In the genomic region with DNA sequence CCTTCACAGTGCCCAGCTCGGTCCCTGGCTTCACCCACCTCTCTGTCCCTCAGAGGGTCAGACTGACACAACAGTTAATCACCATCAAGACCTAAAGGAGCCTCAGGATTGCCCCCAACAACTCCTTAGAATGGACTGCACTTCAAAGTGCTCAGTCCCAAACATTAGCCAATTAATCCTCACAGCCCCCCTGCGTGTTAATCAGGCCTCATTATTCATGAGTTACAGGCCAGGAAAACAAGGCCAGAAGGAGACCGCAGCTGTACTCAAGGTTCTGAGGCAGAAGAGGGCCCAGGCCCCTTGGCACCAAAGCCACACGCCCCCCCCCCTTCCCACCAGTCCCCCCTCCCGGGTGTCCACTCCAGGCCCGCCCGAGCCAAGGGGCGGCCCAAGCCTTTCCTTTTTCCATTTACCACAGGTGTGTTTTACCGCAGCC, we compare ENCODE assay signal across 14 mouse cellular contexts.
DNase-seq lines count a peak whose midpoint lies in the region; ATAC-seq lines count a peak whose summit lies in the region.
"Had no signal": no experiment of that assay in that cellular context is flagged by ENCODE, and none has a peak within 500 bp of the region (broad histone marks: within the 10 kb centered on the region; RNA-seq: fewer than 3 reads in every experiment).

No protein-coding gene starts in this region.

- H3K27ac ChIP-seq in midbrain, embryonic 12.5 days (replicated peaks): no peak overlapping the region
- no peak overlapping the region for H3K27ac ChIP-seq in midbrain, embryonic 16.5 days (ENCODE audit: low read length)
- H3K27ac ChIP-seq in forebrain, embryonic 15.5 days (replicated peaks): no peak overlapping the region
- H3K27ac ChIP-seq in limb, embryonic 10.5 days: peak overlapping the region; percentile 75
- H3K27ac ChIP-seq: layer of hippocampus, adult 2 months; liver, embryonic 15.5 days had no signal

- H3K27me3 ChIP-seq in midbrain, embryonic 12.5 days: no peaks in the 10 kb centered on the region
- no peaks in the 10 kb centered on the region for H3K27me3 ChIP-seq in midbrain, embryonic 16.5 days (ENCODE audit: control insufficient read depth, insufficient read depth, low read depth, low read length)
- no peaks in the 10 kb centered on the region for H3K27me3 ChIP-seq in forebrain, embryonic 15.5 days
- no peaks in the 10 kb centered on the region for H3K27me3 ChIP-seq in limb, embryonic 10.5 days (ENCODE audit: low read depth, poor library complexity, severe bottlenecking)
- H3K27me3 ChIP-seq: CH12.LX; liver, embryonic 15.5 days; Patski had no signal

- H3K9ac ChIP-seq in midbrain, embryonic 12.5 days (replicated peaks): no peak overlapping the region
- H3K9ac ChIP-seq in midbrain, embryonic 16.5 days (ENCODE audit: low read depth, low read length): no peak overlapping the region
- H3K9ac ChIP-seq in forebrain, embryonic 15.5 days (replicated peaks): no peak overlapping the region
- H3K9ac ChIP-seq: liver, embryonic 15.5 days had no signal

- no peak overlapping the region for H3K4me3 ChIP-seq in midbrain, embryonic 12.5 days
- no peak overlapping the region for H3K4me3 ChIP-seq in midbrain, embryonic 16.5 days (ENCODE audit: low read depth, low read length)
- H3K4me3 ChIP-seq in forebrain, embryonic 15.5 days: no peak overlapping the region
- no peak overlapping the region for H3K4me3 ChIP-seq in limb, embryonic 10.5 days
- H3K4me3 ChIP-seq: layer of hippocampus, adult 2 months; liver, embryonic 15.5 days had no signal

- no peaks in the 10 kb centered on the region for H3K9me3 ChIP-seq in midbrain, embryonic 12.5 days
- H3K9me3 ChIP-seq in midbrain, embryonic 16.5 days (replicated peaks; ENCODE audit: control insufficient read depth, low read length, poor library complexity, severe bottlenecking): no peaks in the 10 kb centered on the region
- H3K9me3 ChIP-seq in forebrain, embryonic 15.5 days: no peaks in the 10 kb centered on the region
- H3K9me3 ChIP-seq in limb, embryonic 10.5 days (replicated peaks): no peaks in the 10 kb centered on the region
- H3K9me3 ChIP-seq: liver, embryonic 15.5 days had no signal

- ATAC-seq in midbrain, embryonic 12.5 days (ENCODE audit: low FRiP score, low read depth): peak; percentile 55; the same call in 1 of the 2 replicates
- ATAC-seq in midbrain, embryonic 16.5 days: no peak
- ATAC-seq in forebrain, embryonic 15.5 days (replicated peaks): peak; percentile 89
- ATAC-seq: intestine, postnatal 0 days; Patski had no signal

- no peaks in the 10 kb centered on the region for H3K36me3 ChIP-seq in midbrain, embryonic 12.5 days
- H3K36me3 ChIP-seq in midbrain, embryonic 16.5 days (ENCODE audit: control insufficient read depth, insufficient read depth, low read length): no peaks in the 10 kb centered on the region
- H3K36me3 ChIP-seq in forebrain, embryonic 15.5 days: no peaks in the 10 kb centered on the region
- no peaks in the 10 kb centered on the region for H3K36me3 ChIP-seq in limb, embryonic 10.5 days
- H3K36me3 ChIP-seq: liver, embryonic 15.5 days had no signal

- peaks cover 7% of the 10 kb centered on the region for H3K4me1 ChIP-seq in midbrain, embryonic 12.5 days
- no peaks in the 10 kb centered on the region for H3K4me1 ChIP-seq in midbrain, embryonic 16.5 days (ENCODE audit: control insufficient read depth, insufficient read depth, low read length)
- peaks cover 7% of the 10 kb centered on the region for H3K4me1 ChIP-seq in forebrain, embryonic 15.5 days
- H3K4me1 ChIP-seq in limb, embryonic 10.5 days: peaks cover 17% of the 10 kb centered on the region
- H3K4me1 ChIP-seq: liver, embryonic 15.5 days had no signal

- intact Hi-C loops in left cerebral cortex, postnatal 36 days (cut with DNase I): no loop called here

- peak; percentile 54 for DNase-seq in limb, embryonic 10.5 days (ENCODE audit: low spot score)
- DNase-seq in retina, embryonic 14.5 days (ENCODE audit: low spot score): peak; percentile 27
- DNase-seq in layer of hippocampus, adult 9-10 months (ENCODE audit: low spot score): no peak
- no peak for DNase-seq in left cerebral cortex, postnatal 36 days (ENCODE audit: low spot score in 2 of 2)
- DNase-seq: adrenal gland, adult 8-10 months; right cerebral cortex, postnatal 4 days had no signal

- WGBS in midbrain, embryonic 12.5 days: 11% methylated on average over 9 of the region's 9 CpGs
- 8% methylated on average over 9 of the region's 9 CpGs for WGBS in midbrain, embryonic 16.5 days
- WGBS in forebrain, embryonic 15.5 days: 6% methylated on average over 8 of the region's 9 CpGs
- 14% methylated on average over 9 of the region's 9 CpGs for WGBS in limb, embryonic 10.5 days

- no peak overlapping the region for H3K4me2 ChIP-seq in midbrain, embryonic 12.5 days (replicated peaks)
- H3K4me2 ChIP-seq in midbrain, embryonic 16.5 days (ENCODE audit: low read length): no peak overlapping the region
- no peak overlapping the region for H3K4me2 ChIP-seq in forebrain, embryonic 15.5 days (replicated peaks)
- H3K4me2 ChIP-seq: liver, embryonic 15.5 days had no signal

Comparison
In these comparisons a context has a peak if more than half of its experiments do, and no peak if none do; other contexts are left out.
1. DNase-seq: peak in limb, embryonic 10.5 days (single experiment) and retina, embryonic 14.5 days (single experiment); none in layer of hippocampus, adult 9-10 months (single experiment) and left cerebral cortex, postnatal 36 days (0 of 2).